Mouse (Mus musculus) CH12.LX (cell line): Measurements from ENCODE around the gene Gbgt1.

Experiments used
- CHD2 ChIP-seq: IDR thresholded peaks from 2 replicates; pipeline ENCODE4 v1.6.1; 2011; ENCODE audit warnings: low read length, improper control_type of control experiment
- CTCF ChIP-seq, 2 experiments: IDR thresholded peaks in 1 of 2; conservative IDR thresholded peaks in 1 of 2; 2 replicates each; pipeline ENCODE4 v1.5.1; 2011 to 2012; ENCODE audit warnings: low read depth in 2 of 2, low read length in 2 of 2, improper control_type of control experiment in 1 of 2, inconsistent platforms in 1 of 2, mild to moderate bottlenecking in 1 of 2, moderate library complexity in 1 of 2
- ETS1 ChIP-seq: conservative IDR thresholded peaks from 2 replicates; pipeline ENCODE4 v1.6.1; 2012; ENCODE audit warnings: low read depth, mild to moderate bottlenecking, inconsistent platforms, low read length, improper control_type of control experiment, moderate library complexity
- HCFC1 ChIP-seq: IDR thresholded peaks from 2 replicates; pipeline ENCODE4 v1.6.1; 2012; ENCODE audit warnings: low read depth, mild to moderate bottlenecking, inconsistent platforms, low read length, improper control_type of control experiment
- IRF4 ChIP-seq: IDR thresholded peaks from 2 replicates; pipeline ENCODE4 v1.6.1; 2014; ENCODE audit warnings: low read depth, mild to moderate bottlenecking, inconsistent platforms, low read length, improper control_type of control experiment
- MAZ ChIP-seq: IDR thresholded peaks from 2 replicates; pipeline ENCODE4 v1.6.1; 2012; ENCODE audit warnings: low read depth, mild to moderate bottlenecking, inconsistent platforms, low read length, improper control_type of control experiment, moderate library complexity
- MEF2A ChIP-seq: IDR thresholded peaks from 2 replicates; pipeline ENCODE4 v1.6.1; 2014; ENCODE audit warnings: low read depth, mild to moderate bottlenecking, inconsistent platforms, low read length, improper control_type of control experiment, borderline replicate concordance
- NRF1 ChIP-seq: IDR thresholded peaks from 2 replicates; pipeline ENCODE4 v1.6.1; 2014; ENCODE audit warnings: low read depth, mild to moderate bottlenecking, inconsistent platforms, low read length, improper control_type of control experiment, moderate library complexity
- RAD21 ChIP-seq: IDR thresholded peaks from 2 replicates; pipeline ENCODE4 v1.6.1; 2011; ENCODE audit warnings: low read depth, mild to moderate bottlenecking, low read length, improper control_type of control experiment, moderate library complexity
- TBP ChIP-seq: conservative IDR thresholded peaks from 2 replicates; pipeline ENCODE4 v1.6.1; 2011; ENCODE audit warnings: low read depth, low read length, improper control_type of control experiment
- TCF12 ChIP-seq: IDR thresholded peaks from 2 replicates; pipeline ENCODE4 v1.6.1; 2014; ENCODE audit warnings: low read depth, mild to moderate bottlenecking, inconsistent platforms, low read length, improper control_type of control experiment
- USF1 ChIP-seq: IDR thresholded peaks from 2 replicates; pipeline ENCODE4 v1.6.1; 2014; ENCODE audit warnings: low read depth, mild to moderate bottlenecking, inconsistent platforms, low read length, improper control_type of control experiment
- ZKSCAN1 ChIP-seq: IDR thresholded peaks from 2 replicates; pipeline ENCODE4 v1.6.1; 2012; ENCODE audit warnings: low read depth, inconsistent platforms, low read length, improper control_type of control experiment, borderline replicate concordance

DNA sequence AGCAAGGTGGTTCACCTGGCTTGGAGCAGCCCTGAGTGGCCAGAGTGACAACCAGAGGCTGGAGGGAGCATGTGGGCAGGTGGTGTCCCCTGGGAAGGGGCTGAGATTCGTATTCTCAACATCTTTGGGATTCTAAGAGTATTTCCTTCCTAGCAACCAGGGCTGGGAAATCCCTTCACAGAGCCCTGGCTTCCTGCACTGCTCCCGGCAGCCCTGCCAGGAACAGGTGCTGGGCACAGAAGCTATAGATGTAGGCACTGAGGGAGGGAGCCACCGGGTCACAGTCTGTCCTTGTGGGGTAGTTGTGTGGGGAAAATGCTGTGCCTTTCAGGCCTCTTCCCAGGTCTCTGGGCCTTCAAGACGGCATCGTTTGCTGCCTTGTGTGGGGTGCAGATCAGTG lies 23.9 kb downstream of the Gbgt1 start:
- TF ChIP-seq RAD21 = no peak
- TF ChIP-seq CTCF (conservative IDR thresholded peaks at IDR 0.05 in 1 of 2, IDR thresholded peaks at IDR 0.05 in 1 of 2; ENCODE audit: low read depth in 2 of 2, low read length in 2 of 2) = no peak
- no peak for TF ChIP-seq ZKSCAN1
- TF ChIP-seq IRF4 = no peak
- no peak for TF ChIP-seq MEF2A
- TF ChIP-seq MAZ = no peak
- no peak for TF ChIP-seq TBP
- no peak for TF ChIP-seq ETS1
- TF ChIP-seq HCFC1 = no peak
- TF ChIP-seq USF1 = no peak
- no peak for TF ChIP-seq TCF12
- TF ChIP-seq NRF1 = no peak
- TF ChIP-seq CHD2 = no peak
